Mouse (Mus musculus): Measurements from ENCODE around the gene Heyl. TPM values are rescaled to one million over a fixed set of nuclear protein-coding genes. Genes with fewer than 3 reads are reported as not detected.
A peak's percentile ranks its signal among the peaks of the same experiment; 100 is the strongest.

Heyl gene
- total RNA-seq, 2 experiments from 2014 or later = 3.1 to 3.3 TPM

DNA sequence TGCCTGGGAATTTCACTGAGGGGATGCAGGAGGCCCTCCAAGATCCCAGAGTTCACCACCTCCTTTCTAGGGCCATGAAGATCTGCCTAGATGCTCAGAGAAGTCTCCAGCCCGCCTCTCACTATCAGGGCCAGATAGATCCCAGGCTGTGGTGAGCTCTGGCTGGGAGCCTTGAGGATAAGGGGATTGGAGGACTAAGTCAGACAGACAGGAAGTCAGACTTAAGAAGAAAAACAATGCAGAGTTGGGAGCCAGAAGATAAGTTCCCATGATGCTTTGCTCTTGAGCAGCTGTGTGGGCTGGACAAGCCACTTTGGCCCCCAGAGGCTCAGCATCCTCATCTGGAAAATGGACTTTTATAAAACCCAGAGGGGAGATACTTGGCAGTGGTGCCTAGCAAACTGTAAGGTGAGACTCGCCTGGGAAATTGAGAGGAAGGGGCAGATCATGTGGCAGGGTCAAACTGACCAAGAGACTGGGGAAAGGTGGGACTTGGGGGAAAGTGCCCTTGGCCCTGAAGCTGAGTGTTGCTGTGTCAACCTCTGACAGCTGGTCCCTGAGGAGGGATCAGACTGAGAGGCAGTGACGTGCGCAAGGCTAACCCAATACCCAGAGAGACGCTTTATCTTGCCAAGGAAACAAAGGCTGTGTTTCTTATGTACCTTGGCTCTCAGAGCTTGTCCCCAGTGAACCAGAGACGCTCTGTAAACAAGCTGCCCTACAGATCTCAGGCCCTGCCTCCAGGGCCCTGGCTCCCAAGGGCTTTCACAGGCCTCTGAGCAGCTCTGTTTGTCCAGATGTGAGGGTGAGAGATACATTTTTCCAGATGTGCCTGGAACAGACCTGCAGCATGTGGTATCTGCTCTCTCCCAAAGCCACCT is 4.3 kb downstream of the Heyl start:
- no peak overlapping the region; the same call in 1 of the 2 replicates for H3K27ac ChIP-seq
- no peak for TF ChIP-seq CTCF (conservative IDR thresholded peaks at IDR 0.05)
- DNase-seq (ENCODE audit: low spot score in 2 of 2) = no peak
- H3K4me3 ChIP-seq = no peak overlapping the region

DNA sequence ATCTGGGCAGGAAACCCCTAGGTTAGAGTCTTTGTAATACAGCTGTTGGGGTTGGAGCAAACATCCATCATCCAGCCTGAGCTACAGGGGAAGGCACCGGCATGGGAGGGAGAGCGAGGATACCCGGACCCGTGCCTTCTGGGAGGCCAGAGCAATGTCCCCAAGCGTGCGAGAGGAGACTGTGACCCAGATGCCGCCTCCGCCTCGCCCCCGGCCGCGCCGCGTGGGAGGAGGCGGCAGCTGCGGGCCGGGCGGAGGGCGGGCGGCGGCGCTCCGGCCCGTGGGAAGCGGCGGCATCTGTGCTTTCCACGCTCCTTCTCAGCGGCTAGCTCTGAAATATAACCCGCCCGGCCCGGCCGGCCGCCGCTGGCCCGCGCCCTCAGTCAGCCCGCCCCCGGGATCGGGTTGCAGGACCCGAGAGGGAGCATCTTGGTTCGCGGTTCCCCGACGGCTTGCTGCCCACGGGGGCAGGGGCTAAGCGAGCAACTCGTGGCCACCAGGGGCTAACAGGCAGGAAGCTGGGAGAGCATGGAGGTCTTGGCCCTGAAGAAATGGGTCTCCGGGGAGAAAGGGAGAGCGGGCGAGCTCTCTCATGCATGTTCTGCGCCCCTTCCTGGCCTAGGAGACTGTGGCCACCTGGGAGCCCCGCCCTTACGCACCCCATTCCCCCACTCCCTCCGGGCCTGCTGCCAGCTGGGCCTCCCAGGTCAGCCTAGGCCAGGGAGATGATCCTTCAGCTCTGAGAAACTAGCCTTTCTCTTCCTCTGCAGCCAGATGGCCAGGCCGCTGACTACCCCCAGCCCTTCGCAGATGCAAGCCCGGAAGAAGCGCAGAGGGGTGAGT is 6.2 kb downstream of the Heyl start:
- no peak for DNase-seq (ENCODE audit: low spot score in 2 of 2)
- Histone ChIP-seq H3K4me3 (peak overlapping the region; percentile 35; the same call in 1 of the 2 replicates), H3K27ac (peak overlapping the region; percentile 43; the same call in 1 of the 2 replicates)
- TF ChIP-seq CTCF (conservative IDR thresholded peaks at IDR 0.05) = no peak; the same call in 1 of the 2 replicates

DNA sequence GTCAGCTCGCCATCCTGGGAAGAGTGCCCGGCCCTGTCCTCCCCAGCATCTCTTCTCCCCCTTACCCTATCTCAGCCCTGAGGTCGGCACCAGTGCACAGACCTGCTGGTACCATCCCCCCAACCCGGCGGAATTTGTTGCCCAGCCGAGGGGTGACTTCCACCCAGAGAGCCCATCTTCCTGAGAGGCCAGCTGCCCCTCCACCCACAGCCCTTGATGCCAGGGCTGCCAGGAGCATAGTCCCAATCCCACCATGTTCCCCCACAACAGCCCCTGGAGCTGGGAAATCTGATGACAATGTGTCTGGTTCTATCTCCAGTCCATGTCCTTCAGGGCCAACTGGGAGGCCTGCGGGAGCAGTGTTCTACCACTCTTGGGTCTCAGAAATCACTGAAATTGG is 12.9 kb downstream of the Heyl start:
- no peak for DNase-seq (ENCODE audit: low spot score in 2 of 2)
- H3K4me3 ChIP-seq = no peak overlapping the region
- no peak overlapping the region for H3K27ac ChIP-seq
- no peak for TF ChIP-seq CTCF (conservative IDR thresholded peaks at IDR 0.05)

DNA sequence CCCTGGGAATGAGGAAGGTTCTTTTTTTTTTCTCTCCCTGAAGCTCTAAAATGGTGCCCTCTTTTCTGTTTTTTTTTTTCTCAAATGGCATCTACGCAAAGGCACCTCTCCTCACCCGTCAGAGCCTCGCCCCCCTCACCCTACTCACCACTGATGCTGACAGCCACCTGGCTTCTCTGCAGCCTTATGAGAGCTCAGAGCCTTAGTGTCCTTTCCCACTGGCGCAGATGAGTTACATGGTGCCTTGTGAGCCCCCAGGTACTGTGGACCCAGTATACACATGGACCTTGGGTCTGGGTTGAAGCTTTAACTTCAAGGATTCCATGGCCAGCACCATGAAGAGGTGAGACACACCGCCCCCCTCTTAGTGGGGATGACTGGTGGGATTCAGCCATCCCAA is 13.3 kb downstream of the Heyl start:
- Histone ChIP-seq H3K27ac (peak overlapping the region; percentile 39; the same call in 1 of the 2 replicates), H3K4me3 (no peak overlapping the region)
- DNase-seq (ENCODE audit: low spot score in 2 of 2) = no peak
- no peak for TF ChIP-seq CTCF (conservative IDR thresholded peaks at IDR 0.05)

DNA sequence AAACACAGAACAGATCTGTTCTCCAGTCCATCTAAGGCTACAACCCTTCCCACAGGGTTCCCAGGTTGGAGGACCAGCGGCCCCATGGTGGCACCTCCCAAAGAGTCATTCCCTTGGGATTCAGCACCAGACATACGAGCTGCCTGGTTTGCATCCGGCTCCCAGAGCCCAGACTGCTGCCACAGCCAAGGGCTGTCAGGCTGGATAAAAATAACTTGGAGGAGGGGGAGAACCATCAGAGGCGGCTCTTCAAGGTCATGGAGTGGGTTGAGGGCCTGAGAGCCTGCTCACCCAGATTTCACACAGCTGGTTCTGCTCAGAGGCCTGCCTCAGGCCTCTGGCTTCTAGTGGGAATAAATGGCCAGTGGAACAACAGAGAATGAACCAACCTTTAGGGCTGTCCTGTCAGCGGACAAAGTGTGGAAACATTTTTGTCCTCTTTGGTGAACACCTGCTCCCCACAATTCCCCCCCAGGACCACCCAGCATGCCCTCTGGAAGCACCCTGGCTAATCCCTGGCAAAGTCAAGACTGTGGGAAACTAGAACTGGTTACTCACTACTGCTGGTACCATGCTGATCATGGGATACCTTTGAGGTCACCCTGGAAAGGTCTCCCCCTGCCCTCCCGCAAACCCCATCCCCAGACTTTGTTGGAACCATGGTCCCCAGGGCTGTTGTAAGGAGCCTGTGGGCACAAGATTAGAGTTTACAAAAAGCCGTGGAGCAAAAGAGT is 14.0 kb downstream of the Heyl start:
- no peak for DNase-seq (ENCODE audit: low spot score in 2 of 2)
- Histone ChIP-seq H3K27ac (peak overlapping the region; percentile 39; the same call in 1 of the 2 replicates), H3K4me3 (no peak overlapping the region)
- no peak for TF ChIP-seq CTCF (conservative IDR thresholded peaks at IDR 0.05)

DNA sequence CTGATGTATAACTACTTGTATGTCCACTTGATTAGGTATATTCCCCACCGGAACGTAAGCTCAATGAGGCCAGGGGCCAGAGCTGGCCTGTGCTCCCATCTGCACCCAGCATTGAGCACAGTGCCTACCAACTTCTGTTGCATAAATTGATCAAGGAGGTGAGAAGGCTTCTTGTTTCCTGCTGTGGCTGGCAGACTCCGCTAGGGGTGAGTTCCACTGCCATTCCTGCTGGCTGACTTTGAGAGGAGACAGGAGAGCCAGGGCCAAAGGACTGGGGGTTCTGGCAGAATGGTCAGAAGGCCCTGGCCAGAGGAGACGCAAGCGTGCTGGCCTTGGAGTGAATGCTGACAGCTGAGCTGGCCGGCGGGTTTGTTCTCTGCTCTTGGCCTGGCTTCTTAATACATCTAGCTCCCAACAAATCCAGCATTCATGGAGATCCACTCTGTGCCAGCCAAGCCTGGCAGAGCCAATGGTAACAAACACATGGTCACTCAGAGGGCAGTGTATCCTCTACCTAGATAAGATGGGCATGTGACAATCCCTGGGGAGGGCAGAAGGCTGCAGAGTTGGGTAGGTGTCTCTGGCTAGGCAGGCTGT is 15.7 kb downstream of the Heyl start:
- peak; percentile 60 to 84 for DNase-seq (ENCODE audit: low spot score in 2 of 2)
- Histone ChIP-seq H3K4me3 (no peak overlapping the region), H3K27ac (peak overlapping the region; percentile 78)
- TF ChIP-seq CTCF (conservative IDR thresholded peaks at IDR 0.05) = peak; percentile 58

DNA sequence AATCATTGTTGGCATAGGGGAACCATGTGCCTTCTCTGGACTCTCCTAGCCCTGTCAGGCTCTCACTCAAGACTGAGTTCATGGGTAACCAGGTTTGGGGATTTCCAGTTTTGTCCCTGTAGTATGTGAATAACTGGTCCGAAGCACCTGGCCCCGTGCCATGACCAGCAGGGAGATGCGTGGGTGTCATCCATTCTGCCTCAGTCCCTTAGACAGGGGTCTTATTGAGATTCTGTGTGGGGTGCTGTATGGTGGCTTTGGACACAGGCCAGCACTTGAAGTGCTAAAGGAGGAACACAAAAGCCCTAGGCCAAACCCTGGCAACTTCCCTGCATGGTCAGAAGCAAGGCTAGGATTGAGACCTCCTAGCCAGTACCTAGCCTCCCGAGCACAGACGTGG is 18.9 kb downstream of the Heyl start:
- H3K4me3 ChIP-seq = no peak overlapping the region
- no peak for TF ChIP-seq CTCF (conservative IDR thresholded peaks at IDR 0.05)
- no peak for DNase-seq (ENCODE audit: low spot score in 2 of 2)
- no peak overlapping the region for H3K27ac ChIP-seq

DNA sequence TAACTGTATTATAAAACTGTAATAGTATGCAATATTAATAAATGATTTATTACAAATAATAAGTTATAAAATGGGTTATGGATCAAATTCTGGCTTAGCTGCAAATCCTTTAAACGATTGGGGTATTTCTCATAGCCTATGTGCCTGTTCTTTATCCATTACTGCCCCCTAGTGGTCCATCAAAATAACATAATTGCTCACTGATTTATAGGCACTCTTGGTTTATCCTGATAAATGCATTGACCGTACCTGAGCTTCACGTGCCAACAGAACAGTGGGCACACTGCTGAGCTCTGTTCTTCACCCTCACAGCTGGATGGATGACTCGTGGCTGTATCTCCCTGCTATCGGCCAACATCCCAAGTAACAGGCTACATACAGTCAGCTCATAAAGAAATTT is 21.3 kb downstream of the Heyl start:
- Histone ChIP-seq H3K27ac (no peak overlapping the region), H3K4me3 (no peak overlapping the region)
- peak; percentile 58 to 67 for DNase-seq (ENCODE audit: low spot score in 2 of 2)
- TF ChIP-seq CTCF (conservative IDR thresholded peaks at IDR 0.05) = peak; percentile 84

DNA sequence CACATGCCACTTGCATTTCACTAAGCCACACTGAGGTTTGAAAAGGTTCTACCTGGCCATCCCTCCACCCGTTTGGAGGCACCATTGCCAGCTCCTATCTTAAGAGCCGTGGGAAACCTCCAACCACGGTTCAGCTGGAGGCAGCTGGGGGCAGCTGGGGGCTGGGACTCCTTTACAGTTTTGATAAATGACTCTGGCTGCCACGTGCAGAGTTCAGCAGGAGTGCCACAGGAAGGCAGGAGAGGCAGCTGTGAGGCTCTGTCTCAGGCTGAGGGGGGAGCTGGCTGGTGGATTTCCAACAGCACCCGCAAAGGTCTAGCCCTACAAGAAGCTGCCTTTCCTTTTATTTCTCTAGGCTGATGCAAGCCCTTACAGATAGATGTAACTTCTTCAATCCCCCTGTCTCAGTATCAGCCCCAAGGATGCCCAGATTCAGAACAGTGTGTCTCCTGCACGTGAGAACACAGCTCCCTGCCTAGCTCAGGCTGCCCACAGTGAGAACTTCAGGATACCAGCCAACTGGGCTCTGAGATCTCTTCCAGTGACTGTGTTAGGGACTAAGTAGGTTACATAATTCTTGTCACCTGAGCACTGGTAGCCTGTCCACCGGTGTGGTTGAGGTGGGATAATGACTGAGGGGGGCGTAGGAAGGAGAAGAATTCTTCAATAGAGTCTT is 26.9 kb downstream of the Heyl start:
- no peak for DNase-seq (ENCODE audit: low spot score in 2 of 2)
- Histone ChIP-seq H3K4me3 (no peak overlapping the region), H3K27ac (no peak overlapping the region)
- no peak for TF ChIP-seq CTCF (conservative IDR thresholded peaks at IDR 0.05)

DNA sequence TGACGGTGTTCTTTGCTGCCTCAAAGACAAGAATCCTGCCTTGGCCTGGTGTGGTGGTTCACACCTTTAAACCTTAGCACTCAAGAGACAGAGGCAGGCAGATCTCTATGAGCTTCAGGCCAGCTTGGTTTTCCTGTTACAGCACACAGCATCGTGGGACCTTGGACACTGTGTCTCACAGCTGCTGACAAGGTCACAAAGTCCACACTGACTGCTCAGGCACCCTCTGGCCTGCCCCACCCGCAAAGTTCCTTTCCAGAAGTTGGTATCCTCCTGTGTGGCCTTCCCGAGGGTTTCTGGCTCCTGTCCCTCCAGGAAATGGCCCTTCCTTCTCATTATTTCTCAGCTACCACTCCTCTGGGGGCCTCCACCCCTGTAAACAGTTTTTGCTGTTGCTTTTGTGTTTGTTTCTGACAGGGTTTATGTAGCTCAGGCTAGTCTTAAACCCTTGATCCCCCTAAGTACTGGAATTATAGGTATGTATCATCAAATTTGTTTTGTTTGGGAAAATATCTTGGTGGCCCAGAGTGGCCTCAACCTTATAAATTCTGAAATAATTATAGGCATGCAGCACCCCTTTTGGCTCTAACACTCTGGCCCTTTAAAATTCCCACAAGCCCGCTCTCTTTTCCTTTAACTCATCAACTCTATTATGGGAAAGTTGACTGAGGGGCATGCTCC is 28.5 kb downstream of the Heyl start, which contains the start of gene Pabpc4:
Gene Pabpc4, plus strand, starts transcription at position 631 of the 681 bp plus-strand sequence.
- no peak within 1 kb of the TSS for H3K27ac ChIP-seq
- H3K4me3 ChIP-seq = no peak within 1 kb of the TSS
- no peak for TF ChIP-seq CTCF (conservative IDR thresholded peaks at IDR 0.05)
- no peak for DNase-seq (ENCODE audit: low spot score in 2 of 2)

DNA sequence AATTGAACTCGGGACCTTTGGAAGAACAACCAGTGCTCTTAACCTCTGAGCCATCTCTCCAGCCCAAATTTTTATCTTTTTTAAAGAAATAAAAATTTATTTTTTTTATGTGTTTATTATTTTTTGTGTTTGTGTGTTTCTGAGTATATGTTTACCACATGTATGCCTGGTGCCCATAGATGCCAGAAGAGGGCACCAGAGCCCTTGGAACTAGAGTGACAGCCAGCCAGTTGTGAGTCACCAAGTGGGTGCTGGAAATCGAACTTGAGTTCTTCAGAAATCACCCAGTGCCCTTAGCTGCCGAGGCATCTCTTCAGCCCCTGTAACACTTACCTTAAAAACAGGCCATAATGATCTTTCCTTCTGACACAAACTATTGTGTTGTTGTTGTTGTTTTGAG is 37.7 kb downstream of the Heyl start:
- no peak for TF ChIP-seq CTCF (conservative IDR thresholded peaks at IDR 0.05)
- no peak for DNase-seq (ENCODE audit: low spot score in 2 of 2)
- no peak overlapping the region for H3K4me3 ChIP-seq
- no peak overlapping the region for H3K27ac ChIP-seq

Data from layer of hippocampus, adult 2 months (tissue).